Mouse (Mus musculus): ENCODE data around the gene Cep104. TPM values are rescaled to one million over a fixed set of nuclear protein-coding genes. Genes with fewer than 3 reads are reported as not detected.

The Cep104 gene
- total RNA-seq, 2 experiments from 2014 or later: 31.6 to 34.8 TPM

DNA sequence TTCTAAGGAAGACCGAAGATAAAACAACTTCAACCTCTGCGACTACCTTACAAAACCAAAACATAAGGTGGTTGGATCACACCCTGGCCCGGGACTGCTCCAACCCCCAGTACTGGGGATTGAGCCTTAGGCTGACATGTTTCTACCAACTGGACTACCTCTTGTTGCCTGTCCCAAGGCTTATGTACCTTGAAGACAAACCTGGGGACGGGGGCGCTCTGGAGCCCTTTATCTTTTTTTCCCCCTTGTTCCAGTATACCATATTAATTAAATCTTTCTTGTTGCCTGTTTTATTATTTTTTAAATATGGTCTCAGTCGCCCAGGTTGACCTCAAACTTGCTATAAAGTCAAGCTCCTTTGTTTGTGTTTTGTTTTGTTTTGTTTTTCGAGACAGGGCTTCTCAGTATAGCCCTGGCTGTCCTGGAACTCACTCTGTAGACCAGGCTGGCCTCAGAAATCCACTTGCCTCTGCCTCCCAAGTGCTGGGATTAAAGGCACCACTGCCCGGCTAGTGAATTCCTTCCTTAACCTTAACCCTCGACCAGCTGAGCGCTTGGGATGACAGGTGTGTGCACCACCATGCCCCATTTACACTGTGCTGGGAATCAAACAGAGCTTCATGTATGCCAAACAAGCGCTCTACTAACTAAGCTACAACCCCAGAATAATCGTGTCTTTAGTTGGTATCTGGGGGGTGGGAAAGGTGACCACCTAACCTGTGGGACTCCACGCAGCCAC, 36.1 kb downstream of the Cep104 start:
- Histone ChIP-seq H3K27ac (peak overlapping the region; percentile 92), H3K4me3 (peak overlapping the region; percentile 93)
- DNase-seq (ENCODE audit: low spot score in 2 of 2): no peak
- no peak for TF ChIP-seq CTCF (conservative IDR thresholded peaks at IDR 0.05)

DNA sequence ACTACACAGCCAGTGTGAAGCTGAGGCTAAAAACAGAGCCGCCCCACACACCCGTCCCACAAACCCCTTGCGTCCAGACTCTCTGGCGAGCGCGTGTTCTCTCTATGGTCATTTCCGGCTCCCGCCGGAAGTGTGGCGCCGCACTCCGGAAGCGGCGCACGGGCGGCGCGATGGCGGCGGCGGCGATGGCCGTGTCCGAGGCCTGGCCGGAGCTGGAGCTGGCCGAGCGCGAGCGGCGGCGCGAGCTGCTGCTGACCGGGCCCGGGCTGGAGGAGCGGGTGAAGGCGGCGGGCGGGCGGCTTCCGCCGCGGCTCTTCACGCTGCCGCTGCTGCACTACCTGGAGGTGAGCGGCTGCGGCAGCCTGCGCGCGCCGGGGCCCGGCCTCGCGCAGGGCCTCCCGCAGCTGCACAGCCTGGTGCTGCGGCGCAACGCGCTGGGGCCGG, 36.7 kb downstream of the Cep104 start, which contains the start of gene Lrrc47:
TSS of gene Lrrc47 (plus strand) at position 86 of the 444 bp plus-strand sequence.
- TF ChIP-seq CTCF (conservative IDR thresholded peaks at IDR 0.05): no peak
- H3K27ac ChIP-seq: peak within 1 kb of the TSS; percentile 92
- peak; percentile 79 to 84 for DNase-seq (ENCODE audit: low spot score in 2 of 2)
- H3K4me3 ChIP-seq: peak within 1 kb of the TSS; percentile 93

DNA sequence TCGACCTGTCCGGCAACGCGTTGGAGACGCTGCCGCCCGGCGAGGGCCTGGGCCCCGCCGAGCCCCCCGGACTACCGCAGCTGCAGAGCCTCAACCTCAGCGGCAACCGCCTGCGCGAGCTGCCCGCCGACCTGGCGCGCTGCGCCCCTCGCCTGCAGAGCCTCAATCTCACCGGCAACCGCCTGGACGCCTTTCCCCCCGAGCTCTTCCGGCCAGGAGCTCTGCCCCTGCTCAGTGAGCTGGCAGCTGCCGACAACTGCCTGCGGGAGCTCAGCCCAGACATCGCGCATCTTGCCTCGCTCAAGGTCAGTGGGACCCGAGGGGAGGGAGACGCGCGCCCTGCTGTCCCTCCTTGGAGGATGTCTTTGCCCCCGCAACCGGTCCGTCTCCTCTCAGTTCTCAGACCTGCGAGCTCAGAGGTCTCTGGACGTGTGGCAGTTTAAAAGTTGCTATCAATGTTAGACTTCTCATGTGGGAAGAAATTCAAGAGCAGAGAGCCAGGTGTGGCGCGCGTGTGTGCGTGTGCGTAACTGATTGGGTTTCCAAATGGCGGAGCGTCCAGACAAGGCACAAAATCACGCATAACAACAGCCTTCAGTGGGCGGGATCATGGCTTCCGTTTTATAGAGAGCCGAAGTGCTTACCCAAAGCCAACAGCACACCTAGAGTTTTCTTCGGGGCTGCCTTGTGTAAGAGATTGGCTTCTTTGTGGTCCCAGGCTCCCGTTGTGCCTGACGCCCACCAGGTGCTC, 37.3 kb downstream of the Cep104 start:
- H3K27ac ChIP-seq: peak overlapping the region; percentile 92
- TF ChIP-seq CTCF (conservative IDR thresholded peaks at IDR 0.05): no peak
- peak in 1 of 2 experiments; percentile 18 for DNase-seq (ENCODE audit: low spot score in 2 of 2)
- peak overlapping the region; percentile 93 for H3K4me3 ChIP-seq

DNA sequence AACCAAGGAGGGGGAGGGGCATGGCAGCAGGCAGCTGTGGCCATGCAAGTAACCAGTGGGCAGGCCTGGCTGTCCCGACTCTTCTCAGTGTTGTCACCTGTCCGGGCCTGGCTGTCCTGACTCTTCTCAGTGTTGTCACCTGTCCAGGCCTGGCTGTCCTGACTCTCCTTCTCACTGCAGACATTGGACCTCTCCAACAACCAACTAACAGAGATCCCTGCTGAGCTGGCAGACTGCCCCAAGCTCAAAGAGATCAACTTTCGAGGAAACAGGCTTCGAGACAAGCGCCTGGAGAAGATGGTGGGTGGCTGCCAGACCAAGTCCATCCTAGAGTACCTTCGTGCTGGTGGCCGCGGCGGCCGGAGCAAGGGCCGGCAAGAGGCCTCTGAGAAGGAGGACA, 40.5 kb downstream of the Cep104 start:
- DNase-seq (ENCODE audit: low spot score in 2 of 2): no peak
- no peak overlapping the region for H3K4me3 ChIP-seq
- no peak for TF ChIP-seq CTCF (conservative IDR thresholded peaks at IDR 0.05)

DNA sequence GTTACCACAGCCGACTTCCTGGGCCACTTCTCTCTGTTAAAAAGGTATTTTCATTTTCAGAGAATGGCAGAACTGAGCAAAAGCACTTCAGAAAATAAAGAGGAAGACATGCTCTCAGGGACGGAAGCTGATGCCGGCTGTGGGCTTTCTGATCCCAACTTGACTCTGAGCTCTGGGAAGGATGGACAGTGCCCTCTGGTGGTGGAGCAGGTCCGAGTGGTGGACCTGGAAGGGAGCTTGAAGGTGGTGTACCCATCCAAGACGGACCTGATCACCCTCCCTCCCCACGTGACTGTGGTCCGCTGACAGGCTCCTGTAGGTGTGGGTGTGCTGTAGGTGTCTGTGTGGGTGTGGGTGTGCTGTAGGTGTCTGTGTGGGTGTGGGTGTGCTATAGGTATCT, 44.6 kb downstream of the Cep104 start:
- Histone ChIP-seq H3K27ac (peak overlapping the region; percentile 41; the same call in 1 of the 2 replicates), H3K4me3 (no peak overlapping the region)
- DNase-seq (ENCODE audit: low spot score in 2 of 2): peak in 1 of 2 experiments; percentile 62
- TF ChIP-seq CTCF (conservative IDR thresholded peaks at IDR 0.05): peak; percentile 77

More for the DNA sequence above, 40.5 kb downstream of the Cep104 start:
- no peak overlapping the region; the same call in 1 of the 2 replicates for H3K27ac ChIP-seq

DNA sequence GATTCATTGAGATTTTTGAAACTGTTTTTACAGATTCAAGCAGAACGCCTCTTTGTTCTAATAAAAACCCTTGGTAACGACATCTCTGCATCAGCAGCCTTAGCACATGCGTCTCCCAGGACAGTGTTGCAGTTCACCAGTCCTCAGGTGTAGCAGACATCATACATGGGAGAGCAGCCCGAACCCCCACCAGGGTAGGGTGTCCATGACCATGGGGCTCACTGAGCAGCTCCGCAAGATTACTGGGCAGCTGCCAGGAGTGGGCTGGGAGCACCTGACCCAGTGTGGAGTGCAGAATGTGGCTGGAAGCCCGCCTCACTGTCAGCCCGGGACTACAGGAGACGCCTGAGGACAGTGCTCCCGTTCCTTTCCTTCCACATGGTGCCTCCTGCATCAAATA, 46.4 kb downstream of the Cep104 start:
- DNase-seq (ENCODE audit: low spot score in 2 of 2): no peak
- peak overlapping the region; percentile 89 for H3K27ac ChIP-seq
- no peak overlapping the region for H3K4me3 ChIP-seq
- TF ChIP-seq CTCF (conservative IDR thresholded peaks at IDR 0.05): no peak

DNA sequence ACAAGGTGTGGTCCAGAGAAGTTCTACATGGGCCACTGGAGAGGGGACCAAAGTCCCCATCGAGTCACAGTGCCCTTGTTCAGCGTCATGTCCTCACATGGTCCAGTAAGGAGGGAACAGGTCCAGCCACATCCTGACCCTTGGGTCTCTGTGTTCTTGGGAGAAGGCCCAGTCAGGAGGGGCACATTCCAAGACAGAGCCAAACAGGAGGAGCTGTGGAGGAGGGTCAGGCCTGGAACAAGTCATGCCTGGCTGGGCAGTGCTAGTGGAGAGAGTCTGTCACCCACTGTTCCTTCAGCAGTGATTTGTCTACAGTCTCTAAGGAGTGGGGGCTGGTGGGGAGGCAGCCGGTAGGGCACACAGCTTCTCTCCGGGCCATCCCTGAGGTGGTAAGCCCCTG, 47.4 kb downstream of the Cep104 start:
- Histone ChIP-seq H3K27ac (peak overlapping the region; percentile 89), H3K4me3 (no peak overlapping the region)
- TF ChIP-seq CTCF (conservative IDR thresholded peaks at IDR 0.05): no peak
- no peak for DNase-seq (ENCODE audit: low spot score in 2 of 2)

DNA sequence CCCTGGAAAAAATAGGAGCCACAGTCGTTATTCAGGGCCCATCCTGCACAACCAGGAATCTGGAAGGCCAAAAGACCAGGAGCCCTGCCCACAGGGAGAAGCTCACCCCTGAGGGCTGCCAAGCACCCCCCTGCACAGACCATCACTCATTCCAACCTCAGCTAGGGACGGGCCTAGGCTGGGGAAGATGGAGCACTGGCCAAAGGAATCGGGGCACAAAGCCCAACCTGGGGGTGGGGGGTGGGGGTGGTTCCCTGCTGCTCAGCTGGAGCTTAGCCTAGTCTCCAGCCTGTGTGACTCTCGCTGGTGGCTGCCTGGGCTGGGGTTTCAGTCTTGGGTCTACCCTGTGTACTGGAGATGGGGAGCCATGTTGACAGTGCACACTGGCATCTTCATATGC, 47.9 kb downstream of the Cep104 start:
- DNase-seq (ENCODE audit: low spot score in 2 of 2): peak in 1 of 2 experiments; percentile 30
- H3K4me3 ChIP-seq: no peak overlapping the region
- no peak for TF ChIP-seq CTCF (conservative IDR thresholded peaks at IDR 0.05)
- peak overlapping the region; percentile 89 for H3K27ac ChIP-seq

DNA sequence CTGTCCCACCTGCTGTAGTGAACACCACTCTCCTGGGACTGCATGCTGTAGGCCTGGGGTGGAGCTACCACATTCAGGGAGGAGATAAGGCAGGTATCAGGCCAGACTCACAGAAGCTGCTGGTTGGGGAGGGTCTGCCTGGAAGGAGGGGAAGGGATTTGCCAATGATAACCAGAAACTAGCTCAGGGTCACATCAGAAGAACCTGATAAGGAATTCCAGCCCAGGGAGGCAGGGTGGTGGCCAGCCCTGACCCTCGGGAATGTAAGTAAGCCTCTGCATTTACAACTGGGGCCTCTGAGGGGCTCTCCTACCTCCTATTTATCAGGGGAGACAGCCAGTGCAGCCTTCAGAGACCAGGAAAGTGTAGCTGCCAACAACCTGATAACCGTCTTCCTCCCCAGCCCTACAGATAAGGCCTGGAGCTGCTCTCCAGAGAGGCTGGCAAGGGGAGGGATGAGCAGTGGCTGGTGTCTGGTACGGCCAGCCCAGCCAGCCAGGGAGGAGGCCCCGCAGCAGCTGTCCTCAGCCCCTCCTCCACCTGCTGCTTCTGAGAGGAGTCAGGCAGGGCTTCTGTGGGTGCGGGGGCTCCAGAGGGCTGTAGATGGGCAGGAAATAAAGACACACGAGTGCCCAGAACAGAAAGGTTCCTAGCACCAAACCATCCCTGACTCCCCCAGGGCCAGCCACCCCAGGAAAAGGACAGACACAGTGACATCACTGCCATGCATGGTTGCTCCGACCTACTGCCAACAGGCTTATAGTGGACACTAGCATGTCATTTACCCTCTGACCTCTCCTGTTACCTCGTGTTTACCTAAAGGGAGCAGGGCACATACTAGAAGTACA, 49.0 kb downstream of the Cep104 start:
- no peak overlapping the region; the same call in 1 of the 2 replicates for H3K4me3 ChIP-seq
- peak in 1 of 2 experiments; percentile 25 for DNase-seq (ENCODE audit: low spot score in 2 of 2)
- peak overlapping the region; percentile 89 for H3K27ac ChIP-seq
- TF ChIP-seq CTCF (conservative IDR thresholded peaks at IDR 0.05): no peak

DNA sequence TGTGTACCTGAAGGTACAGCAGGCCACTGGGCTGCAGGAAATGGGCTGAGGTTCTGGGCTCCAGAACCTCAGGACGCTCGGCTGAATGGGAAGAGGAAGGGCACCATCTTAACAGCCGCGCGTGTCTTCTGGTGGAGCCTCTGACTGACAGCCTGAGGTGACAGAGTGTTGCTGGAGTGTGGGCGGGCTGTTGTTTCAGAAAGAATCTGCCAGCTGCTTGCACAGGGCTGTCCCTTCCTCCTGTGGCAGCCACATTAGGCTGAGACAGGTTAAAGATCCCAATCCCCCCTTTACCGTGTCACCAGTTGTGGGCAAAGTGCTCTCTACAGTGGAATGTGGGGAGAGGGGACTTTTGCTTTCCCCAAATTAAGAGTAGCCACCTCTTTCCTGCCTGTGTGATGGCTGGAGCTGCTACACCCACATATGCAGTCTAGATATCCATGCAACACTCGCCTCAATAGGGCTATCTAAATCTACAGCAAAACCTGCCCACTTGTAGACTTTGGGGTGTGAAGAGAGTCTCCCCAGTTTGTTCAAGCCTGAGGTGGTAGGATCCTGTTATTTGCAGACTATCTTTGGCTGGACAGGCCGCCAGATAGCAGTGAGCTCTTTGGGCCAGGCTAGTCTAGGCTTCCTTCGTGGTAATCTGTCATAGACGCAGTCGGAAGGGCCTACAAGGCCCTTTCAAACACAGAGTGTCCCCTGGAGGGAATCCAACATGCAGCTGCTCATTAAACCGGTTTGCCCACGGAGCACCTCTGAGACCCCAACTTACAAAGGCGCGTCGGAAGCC, 49.9 kb downstream of the Cep104 start:
- Histone ChIP-seq H3K27ac (peak overlapping the region; percentile 89), H3K4me3 (peak overlapping the region; percentile 47)
- TF ChIP-seq CTCF (conservative IDR thresholded peaks at IDR 0.05): no peak
- DNase-seq (ENCODE audit: low spot score in 2 of 2): no peak

DNA sequence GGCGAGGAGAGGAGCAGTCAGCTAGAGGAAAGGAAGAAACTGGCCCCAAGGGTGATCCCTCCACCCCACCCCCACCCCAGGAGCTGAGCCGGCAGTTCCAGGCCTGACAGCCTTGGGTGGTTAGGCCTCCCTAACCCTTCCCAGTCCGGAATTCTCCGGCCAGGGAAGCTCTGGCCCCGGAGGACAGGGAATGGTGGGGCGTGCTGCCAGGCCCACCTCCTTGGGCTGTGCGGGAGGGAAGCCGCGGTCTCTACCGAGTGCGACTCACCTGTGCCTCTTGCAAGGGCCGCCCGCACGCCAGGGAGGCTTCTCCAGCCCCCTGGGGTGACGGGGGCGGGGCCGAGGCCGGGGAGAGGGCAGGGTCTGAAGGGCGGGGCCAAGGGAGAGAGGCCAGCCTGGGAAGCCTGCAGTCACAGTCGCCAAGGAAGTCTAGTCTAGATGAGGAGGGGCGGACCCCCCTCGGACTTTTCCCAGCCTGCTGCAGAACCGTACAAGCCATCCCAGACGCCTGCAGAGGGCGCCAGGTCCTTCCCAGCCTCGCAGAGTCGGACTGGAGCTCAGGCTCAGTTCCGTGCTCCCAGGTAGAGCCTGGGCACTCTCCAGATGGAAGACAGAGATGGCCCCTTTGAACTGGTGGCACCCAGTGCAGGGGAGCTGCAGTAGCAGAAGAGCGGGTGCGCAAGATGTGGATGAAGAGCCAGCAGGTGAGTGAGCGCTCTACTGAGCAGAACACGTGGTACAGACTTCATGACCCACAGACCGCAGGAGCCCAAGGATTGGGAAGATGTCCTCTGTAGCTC, 50.8 kb downstream of the Cep104 start, which contains the start of gene Smim1:
TSS of gene Smim1 (minus strand) at position 590 of the 800 bp plus-strand sequence.
- DNase-seq (ENCODE audit: low spot score in 2 of 2): peak; percentile 57 to 64
- TF ChIP-seq CTCF (conservative IDR thresholded peaks at IDR 0.05): peak; percentile 80
- Histone ChIP-seq H3K27ac (peak within 1 kb of the TSS; percentile 89), H3K4me3 (peak within 1 kb of the TSS; percentile 47)
